Mouse (Mus musculus): ENCODE measurements around the gene Setdb1.
"Not testable (repeated sequence)": the region's sequence is repeated elsewhere in the genome, so short reads cannot be mapped to it uniquely, and the experiment has no call there.

The Setdb1 gene

GRCm38 (mm10) chr3:95356701-95357449 lies at the start of gene Setdb1:
Gene Setdb1 (minus strand): TSS chr3:95357202.
- peak; percentile 97 for DNase-seq (ENCODE audit: low spot score)

- DNase-seq (ENCODE audit: low spot score): no peak
These were observed 45.7 kb upstream of the Setdb1 start, which contains the start of gene 4930558C23Rik for GRCm38 (mm10) chr3:95402741-95403140. Gene 4930558C23Rik (minus strand): TSS chr3:95402841.

GRCm38 (mm10) chr3:95394385-95394784 lies 37.4 kb upstream of the Setdb1 start:
- no peak for DNase-seq (ENCODE audit: low spot score)

- DNase-seq (ENCODE audit: low spot score): no peak
These were observed 28.5 kb upstream of the Setdb1 start for GRCm38 (mm10) chr3:95385401-95386075.

- DNase-seq (ENCODE audit: low spot score): no peak
These were observed 16.2 kb upstream of the Setdb1 start for GRCm38 (mm10) chr3:95373208-95373607.

- no peak for DNase-seq (ENCODE audit: low spot score)
These were observed 13.1 kb upstream of the Setdb1 start for GRCm38 (mm10) chr3:95370101-95370500.

GRCm38 (mm10) chr3:95360276-95360675 lies 3.3 kb upstream of the Setdb1 start:
- not testable (repeated sequence) for DNase-seq (ENCODE audit: low spot score)

GRCm38 (mm10) chr3:95357746-95358145 lies 744 bp upstream of the Setdb1 start:
- no peak for DNase-seq (ENCODE audit: low spot score)

GRCm38 (mm10) chr3:95355911-95356544 lies 974 bp downstream of the Setdb1 start:
- DNase-seq (ENCODE audit: low spot score): not testable (repeated sequence)

- DNase-seq (ENCODE audit: low spot score): no peak
These were observed 7.5 kb downstream of the Setdb1 start for GRCm38 (mm10) chr3:95349491-95349890.

- not testable (repeated sequence) for DNase-seq (ENCODE audit: low spot score)
These were observed 8.7 kb downstream of the Setdb1 start for GRCm38 (mm10) chr3:95348343-95348742.

- no peak for DNase-seq (ENCODE audit: low spot score)
These were observed 10.5 kb downstream of the Setdb1 start for GRCm38 (mm10) chr3:95346454-95346853.

- DNase-seq (ENCODE audit: low spot score): not testable (repeated sequence)
These were observed 13.5 kb downstream of the Setdb1 start for GRCm38 (mm10) chr3:95343356-95344000.

- DNase-seq (ENCODE audit: low spot score): no peak
These were observed 18.8 kb downstream of the Setdb1 start for GRCm38 (mm10) chr3:95338251-95338650.

- DNase-seq (ENCODE audit: low spot score): no peak
These were observed 19.7 kb downstream of the Setdb1 start for GRCm38 (mm10) chr3:95337345-95337744.

- DNase-seq (ENCODE audit: low spot score): no peak
These were observed 25.5 kb downstream of the Setdb1 start for GRCm38 (mm10) chr3:95331528-95331927.

GRCm38 (mm10) chr3:95328803-95329404 lies 28.1 kb downstream of the Setdb1 start:
- no peak for DNase-seq (ENCODE audit: low spot score)

- no peak for DNase-seq (ENCODE audit: low spot score)
These were observed 32.4 kb downstream of the Setdb1 start for GRCm38 (mm10) chr3:95324454-95325144.

GRCm38 (mm10) chr3:95323429-95323828 lies 33.6 kb downstream of the Setdb1 start:
- no peak for DNase-seq (ENCODE audit: low spot score)

GRCm38 (mm10) chr3:95319701-95320625 lies 37.0 kb downstream of the Setdb1 start:
- no peak for DNase-seq (ENCODE audit: low spot score)

Measured in urinary bladder, postnatal 14 days (tissue).